Mouse (Mus musculus) megakaryocyte, embryonic 14.5 days (primary cell): ENCODE data around the gene Akt2.

Experiments used
- FLI1 ChIP-seq: IDR thresholded peaks from 2 replicates; pipeline ENCODE4 v1.6.1; 2012; ENCODE audit warnings: low read length, inconsistent platforms, mixed read lengths
- GATA1 ChIP-seq: IDR thresholded peaks from 3 replicates; pipeline ENCODE4 v1.6.1; 2012; ENCODE audit warnings: mixed read lengths, low read length, inconsistent platforms, borderline replicate concordance

DNA sequence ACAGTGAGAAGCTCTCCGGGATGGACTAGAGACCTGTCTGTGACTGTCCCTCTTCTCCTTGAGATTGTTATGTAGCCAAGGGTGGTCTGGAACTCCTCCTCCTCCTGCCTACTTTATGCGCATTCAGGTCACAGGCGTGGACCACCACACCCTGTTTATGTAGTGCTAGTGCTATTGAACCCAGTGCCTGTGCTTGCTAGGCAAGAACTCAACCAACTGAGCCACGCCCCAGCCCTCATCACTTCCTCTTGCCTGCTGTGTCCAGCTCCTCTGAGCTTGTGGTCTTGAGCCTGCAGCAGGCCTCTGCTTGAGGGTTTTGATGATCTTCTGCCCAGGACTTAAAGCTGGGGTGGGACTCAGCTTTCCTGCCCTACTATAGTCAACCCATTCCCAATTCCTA is 19.2 kb upstream of the Akt2 start:
- TF ChIP-seq GATA1 (no peak), FLI1 (no peak)
